Mouse (Mus musculus) testis, adult 2 months (tissue): Measurements from ENCODE around the gene Bdkrb2. TPM values are rescaled to one million over a fixed set of nuclear protein-coding genes. Genes with fewer than 3 reads are reported as not detected.

Experiments used
- H3K27ac ChIP-seq: fragments of 200-500 bp; 2 replicates; pipeline ENCODE4 v1.5.1; 2012; ENCODE audit warnings: low read depth, low read length; ENCODE audit not compliant: control insufficient read depth, insufficient read depth
- H3K27me3 ChIP-seq: fragments of 200-500 bp; 2 replicates; pipeline ENCODE4 v1.6.1; 2012; ENCODE audit warnings: mild to moderate bottlenecking, low read length, moderate library complexity; ENCODE audit not compliant: control insufficient read depth, insufficient read depth
- H3K36me3 ChIP-seq: fragments of 200-500 bp; 2 replicates; pipeline ENCODE4 v1.6.1; 2012; ENCODE audit warnings: mild to moderate bottlenecking, low read length; ENCODE audit not compliant: control insufficient read depth, insufficient read depth
- H3K4me1 ChIP-seq: fragments of 200-500 bp; 2 replicates; pipeline ENCODE4 v1.6.1; 2012; ENCODE audit warnings: low read length; ENCODE audit not compliant: control insufficient read depth, insufficient read depth
- H3K4me3 ChIP-seq: fragments of 200-500 bp; 2 replicates; pipeline ENCODE4 v1.5.1; 2012; ENCODE audit warnings: low read depth, mild to moderate bottlenecking, low read length, moderate library complexity, mixed read lengths; ENCODE audit not compliant: control insufficient read depth
- CTCF ChIP-seq: fragments of 200-500 bp; IDR thresholded peaks from 2 replicates; pipeline ENCODE4 v1.5.1; 2012; ENCODE audit warnings: low read depth, mild to moderate bottlenecking, inconsistent platforms, low read length, moderate library complexity; ENCODE audit not compliant: control insufficient read depth, insufficient read depth, insufficient replicate concordance
- POLR2A ChIP-seq: fragments of 200-500 bp; IDR thresholded peaks from 2 replicates; pipeline ENCODE4 v1.6.1; 2012; ENCODE audit warnings: low read depth, mild to moderate bottlenecking, inconsistent platforms, low read length, moderate library complexity; ENCODE audit not compliant: control insufficient read depth
- polyA plus RNA-seq: library from polyadenylated mRNA; depleted of rRNA; stranded (reverse); fragments of >200 nt; gene quantifications from 2 replicates; pipeline ENCODE4 v1.2.3, GENCODE M21; 2012; rRNA removed

Gene Bdkrb2
- polyA plus RNA-seq, 1 experiment, result 0.62 TPM

GRCm38 (mm10) chr12:105634374-105635067, 71.5 kb downstream of the Bdkrb2 start:
- TF ChIP-seq CTCF, result no peak
- TF ChIP-seq POLR2A, result no peak
- no peaks in the 10 kb centered on the region for H3K4me1 ChIP-seq

GRCm38 (mm10) chr12:105636551-105636950, 73.5 kb downstream of the Bdkrb2 start:
- Histone ChIP-seq H3K27ac (no peak overlapping the region), H3K36me3 (peaks cover 10% of the 10 kb centered on the region), H3K4me3 (no peak overlapping the region), H3K27me3 (no peaks in the 10 kb centered on the region), H3K4me1 (no peaks in the 10 kb centered on the region)
- no peak for TF ChIP-seq CTCF
- no peak for TF ChIP-seq POLR2A

More at GRCm38 (mm10) chr12:105634374-105635067, 71.5 kb downstream of the Bdkrb2 start:
- H3K36me3 ChIP-seq, result peaks cover 9% of the 10 kb centered on the region
- no peak overlapping the region for H3K27ac ChIP-seq
- no peak overlapping the region for H3K4me3 ChIP-seq
- H3K27me3 ChIP-seq, result no peaks in the 10 kb centered on the region

- Histone ChIP-seq H3K4me3 (no peak overlapping the region), H3K27ac (no peak overlapping the region), H3K4me1 (no peaks in the 10 kb centered on the region), H3K36me3 (peaks cover 10% of the 10 kb centered on the region), H3K27me3 (no peaks in the 10 kb centered on the region)
- TF ChIP-seq POLR2A (no peak), CTCF (no peak; the same call in 1 of the 2 replicates)
These were observed 74.5 kb downstream of the Bdkrb2 start for GRCm38 (mm10) chr12:105637554-105637953.

GRCm38 (mm10) chr12:105642770-105643321, 79.8 kb downstream of the Bdkrb2 start:
- Histone ChIP-seq H3K4me3 (peak overlapping the region; percentile 5; the same call in 1 of the 2 replicates), H3K27me3 (no peaks in the 10 kb centered on the region), H3K27ac (no peak overlapping the region), H3K4me1 (no peaks in the 10 kb centered on the region), H3K36me3 (peaks cover 9% of the 10 kb centered on the region; the same call in 1 of the 2 replicates)
- TF ChIP-seq CTCF (no peak), POLR2A (no peak)

Other genes with a start within 250 kb of the Bdkrb2 start
- 0.05 and 0.14 TPM in 2 replicates for gene Tunar, start 229.4 kb upstream of the Bdkrb2 start, polyA plus RNA-seq
- 0.67 and 0.88 TPM in 2 replicates for gene D430019H16Rik, start 109.4 kb upstream of the Bdkrb2 start, polyA plus RNA-seq
- 0.88 and 1.0 TPM in 2 replicates for gene Bdkrb1, start 39.9 kb downstream of the Bdkrb2 start, polyA plus RNA-seq
- 9.8 and 10.8 TPM in 2 replicates for gene Gskip, start 121.6 kb downstream of the Bdkrb2 start, polyA plus RNA-seq
- gene Atg2b, start 122.0 kb downstream of the Bdkrb2 start, polyA plus RNA-seq, result 21.9 and 23.2 TPM in 2 replicates
- 48.1 and 50.5 TPM in 2 replicates for gene Ak7, start 142.8 kb downstream of the Bdkrb2 start, polyA plus RNA-seq
- 70.6 and 104 TPM in 2 replicates for gene Papola, start 221.5 kb downstream of the Bdkrb2 start, polyA plus RNA-seq